Mouse (Mus musculus) embryo, embryonic 10 days (tissue): ENCODE results near the gene Dhx15.
"Not testable (repeated sequence)": the region's sequence is repeated elsewhere in the genome, so short reads cannot be mapped to it uniquely, and the experiment has no call there.

ENCODE experiments used
- DNase-seq: peaks from one replicate; pipeline ENCODE4 v3.0.0-alpha.2; 2015; ENCODE audit warnings: low spot score

The Dhx15 gene

GRCm38 (mm10) chr5:52190371-52191179, at the start of gene Dhx15:
Gene Dhx15, minus strand, starts transcription at chr5:52190514.
- DNase-seq = peak; percentile 95

- no peak for DNase-seq
Measured at GRCm38 (mm10) chr5:52238877-52239276, 48.6 kb upstream of the Dhx15 start.

- no peak for DNase-seq
Measured at GRCm38 (mm10) chr5:52237956-52238735, 47.8 kb upstream of the Dhx15 start.

GRCm38 (mm10) chr5:52236585-52236984, 46.3 kb upstream of the Dhx15 start:
- not testable (repeated sequence) for DNase-seq

GRCm38 (mm10) chr5:52234570-52234969, 44.3 kb upstream of the Dhx15 start:
- DNase-seq = no peak

- DNase-seq = no peak
Measured at GRCm38 (mm10) chr5:52233891-52234290, 43.6 kb upstream of the Dhx15 start.

DNA sequence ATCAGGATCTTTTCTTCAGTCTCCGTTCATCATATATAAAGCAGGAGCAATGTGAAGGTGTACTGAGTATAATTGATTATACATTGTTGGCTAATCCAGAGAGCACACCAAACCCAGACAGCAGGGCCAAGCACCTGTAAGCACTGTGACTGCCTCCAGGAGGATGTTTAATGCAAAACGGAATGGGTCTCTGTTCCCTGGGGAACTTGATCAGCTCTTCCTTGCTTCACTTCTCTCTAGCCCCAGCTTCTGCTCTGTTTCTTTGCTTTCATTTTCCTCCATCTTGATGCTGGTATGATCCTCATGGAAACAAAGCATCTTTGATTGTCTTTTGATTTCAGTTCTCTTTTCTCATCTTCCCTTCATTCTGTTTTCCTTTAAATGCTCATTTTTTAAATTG, 42.3 kb upstream of the Dhx15 start:
- no peak for DNase-seq

DNA sequence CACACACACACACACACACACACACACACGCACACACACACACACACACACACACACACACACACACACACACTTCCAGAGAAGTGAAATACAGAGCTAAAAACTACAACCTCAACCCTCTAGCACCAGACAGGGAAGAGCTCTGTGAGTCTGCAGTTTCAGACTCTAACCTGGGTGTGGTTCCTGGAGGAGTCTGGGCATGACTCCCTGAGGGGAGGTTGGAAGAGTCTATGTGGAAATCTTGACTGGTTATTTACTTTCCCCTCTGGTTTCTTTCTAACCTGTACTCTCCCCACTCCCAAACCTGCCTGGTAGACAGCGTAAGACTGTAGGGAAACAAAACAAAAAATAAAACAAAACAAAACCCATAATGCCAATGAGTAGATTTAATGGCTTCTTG, 41.9 kb upstream of the Dhx15 start:
- DNase-seq = no peak

- DNase-seq = no peak
Measured at GRCm38 (mm10) chr5:52230466-52230865, 40.2 kb upstream of the Dhx15 start.

GRCm38 (mm10) chr5:52226677-52227076, 36.4 kb upstream of the Dhx15 start:
- no peak for DNase-seq

GRCm38 (mm10) chr5:52221596-52221995, 31.3 kb upstream of the Dhx15 start:
- no peak for DNase-seq

GRCm38 (mm10) chr5:52220013-52220804, 29.9 kb upstream of the Dhx15 start:
- no peak for DNase-seq

- no peak for DNase-seq
Measured at GRCm38 (mm10) chr5:52218238-52218637, 27.9 kb upstream of the Dhx15 start.

- no peak for DNase-seq
Measured at GRCm38 (mm10) chr5:52213143-52213900, 23.0 kb upstream of the Dhx15 start.

DNA sequence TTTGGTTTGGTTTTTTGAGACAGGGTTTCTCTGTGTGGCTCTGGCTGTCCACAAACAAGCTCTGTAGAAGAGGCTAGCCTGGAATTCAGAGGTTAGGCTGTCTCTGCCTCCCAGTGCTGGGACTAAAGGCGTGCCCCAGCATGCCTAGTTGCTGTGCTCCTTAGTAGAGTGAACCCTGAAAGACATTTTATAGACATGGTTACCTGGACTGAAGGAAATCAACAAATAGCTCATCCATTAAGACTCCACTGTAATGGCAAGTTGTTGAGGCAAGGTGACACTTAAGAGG, 810 bp upstream of the Dhx15 start:
- DNase-seq = peak; percentile 13

- DNase-seq = peak; percentile 72
Measured at GRCm38 (mm10) chr5:52189664-52190365, 499 bp downstream of the Dhx15 start.

DNA sequence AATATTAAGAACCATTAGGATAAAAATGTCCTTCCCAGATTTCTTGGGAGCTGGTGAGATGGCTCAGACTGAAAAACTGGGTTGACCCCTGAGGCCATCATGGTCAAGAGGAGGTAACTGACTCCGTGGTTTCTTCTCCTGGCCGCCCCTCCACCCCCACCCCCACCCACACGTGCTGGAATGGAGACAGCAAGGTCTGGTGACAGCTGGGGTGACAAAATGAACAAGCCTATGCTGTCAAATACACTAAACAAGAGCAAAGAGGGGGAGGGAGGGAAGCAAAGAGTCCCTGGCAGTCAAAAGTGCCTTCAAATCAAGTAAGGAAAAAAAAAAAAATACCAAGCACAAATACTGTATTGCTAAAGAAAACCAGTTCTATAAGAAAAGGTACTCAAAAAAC, 2.1 kb downstream of the Dhx15 start:
- no peak for DNase-seq

DNA sequence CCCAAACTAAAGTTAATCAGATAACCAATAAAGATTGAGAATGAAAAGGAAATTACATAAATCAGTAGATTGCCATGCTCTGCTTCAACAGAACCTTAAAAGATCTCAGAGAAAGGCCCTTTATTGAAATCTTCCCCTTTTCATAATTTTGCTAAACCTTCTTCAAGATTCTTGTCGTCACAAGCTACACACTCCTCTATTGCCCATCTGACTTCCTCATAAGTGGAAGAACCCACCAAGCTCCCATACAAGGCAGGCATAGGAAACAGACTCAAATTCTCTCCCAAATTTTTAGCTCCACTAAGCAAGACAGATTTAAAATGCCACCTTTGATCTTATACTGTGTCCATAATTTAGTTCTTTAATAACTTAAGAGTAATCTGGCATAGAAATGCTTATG, 13.0 kb downstream of the Dhx15 start:
- DNase-seq = no peak

GRCm38 (mm10) chr5:52168468-52168867, 21.8 kb downstream of the Dhx15 start:
- DNase-seq = no peak

DNA sequence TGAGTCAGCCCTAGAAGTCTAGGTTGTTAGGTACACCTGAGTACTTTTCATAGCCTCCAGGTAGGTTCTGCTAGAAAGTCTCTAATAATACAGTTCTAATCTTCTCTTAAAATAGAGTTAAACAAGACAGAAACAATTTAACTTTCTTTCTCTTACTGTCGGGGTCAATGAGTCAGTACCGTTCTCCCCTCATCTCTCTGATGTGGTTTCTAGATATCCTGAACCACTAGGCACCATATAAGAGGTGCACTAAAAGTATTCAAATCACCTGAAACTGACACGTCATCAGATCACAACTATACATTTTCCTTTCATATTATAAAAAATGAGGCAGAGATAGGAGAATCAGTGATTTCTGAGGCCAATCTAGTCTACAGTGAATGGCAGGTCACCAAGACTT, 41.2 kb downstream of the Dhx15 start:
- DNase-seq = no peak

DNA sequence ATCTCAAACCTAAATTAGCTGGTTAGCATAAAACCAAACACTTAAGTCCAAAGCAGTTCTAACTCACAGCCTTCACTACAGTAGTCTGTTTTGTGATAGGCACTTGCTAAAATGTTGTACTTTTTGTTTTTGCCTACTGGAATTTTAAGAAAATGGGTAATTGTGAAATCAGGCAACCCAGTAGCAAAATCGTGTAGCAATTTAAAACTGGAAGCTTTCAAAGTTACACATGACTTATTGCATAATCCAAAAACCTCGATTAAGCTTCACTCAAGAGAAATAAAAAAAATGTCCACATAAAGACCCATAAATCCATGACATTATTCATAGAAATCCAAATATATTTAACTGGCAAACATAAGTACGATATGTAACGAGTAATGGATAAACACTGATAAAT, 43.2 kb downstream of the Dhx15 start:
- no peak for DNase-seq
